Mouse (Mus musculus): ENCODE measurements around the gene Tnpo3. TPM values are rescaled to one million over a fixed set of nuclear protein-coding genes. Genes with fewer than 3 reads are reported as not detected.
"Not testable (repeated sequence)": the region's sequence is repeated elsewhere in the genome, so short reads cannot be mapped to it uniquely, and the experiment has no call there.

The Tnpo3 gene
- polyA plus RNA-seq, 1 experiment from 2014 or later = 127 TPM

DNA sequence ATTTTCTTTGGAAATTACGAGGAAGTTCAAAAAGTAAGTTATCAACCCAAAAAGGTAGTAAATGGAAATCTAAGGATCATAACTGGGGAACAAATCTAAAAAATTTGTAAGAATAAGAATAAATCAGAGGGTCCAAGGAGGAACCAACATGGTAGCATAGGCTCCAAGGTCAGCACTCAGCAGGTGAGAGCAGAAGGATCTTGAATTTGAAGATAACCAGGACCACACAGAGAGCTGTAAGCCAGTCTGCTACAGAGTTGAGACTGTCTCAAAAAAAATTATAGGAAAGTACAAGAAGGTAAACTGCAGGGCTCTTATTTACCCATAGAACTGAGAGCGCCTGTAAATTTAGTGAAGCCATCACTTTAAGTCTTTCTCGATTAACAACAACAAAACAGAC, 28.5 kb downstream of the Tnpo3 start:
- Histone ChIP-seq H3K4me3 (no peak overlapping the region), H3K36me3 (replicated peaks) (peaks cover 96% of the 10 kb centered on the region), H3K27me3 (ENCODE audit: poor library complexity, severe bottlenecking) (no peaks in the 10 kb centered on the region), H3K9me3 (peaks cover 5% of the 10 kb centered on the region), H3K27ac (no peak overlapping the region), H3K4me1 (no peaks in the 10 kb centered on the region)
- WGBS = 94% methylated on average over 3 of the region's 3 CpGs
- DNase-seq (ENCODE audit: extremely low spot score, low spot score) = no peak

DNA sequence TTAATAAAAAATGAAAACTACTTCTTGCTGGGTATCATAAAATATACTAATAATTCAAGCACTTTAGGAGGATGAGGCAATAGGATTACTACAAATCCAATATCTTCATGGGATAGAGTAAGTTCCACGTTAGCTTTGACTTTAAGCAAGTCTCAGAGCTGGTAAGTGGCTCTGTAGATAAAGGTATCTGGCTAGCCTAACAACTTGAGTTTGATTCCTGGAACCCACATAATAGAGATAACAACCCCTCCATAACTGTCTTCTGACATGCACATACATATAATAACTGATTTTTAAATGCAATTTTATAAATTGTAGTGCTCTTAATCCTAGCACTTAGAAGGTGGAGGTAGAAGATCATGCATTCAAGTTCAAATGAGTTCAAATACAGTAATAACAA, 28.9 kb downstream of the Tnpo3 start:
- Histone ChIP-seq H3K4me3 (no peak overlapping the region), H3K36me3 (replicated peaks) (peaks cover 96% of the 10 kb centered on the region), H3K27me3 (ENCODE audit: poor library complexity, severe bottlenecking) (no peaks in the 10 kb centered on the region), H3K9me3 (peaks cover 5% of the 10 kb centered on the region), H3K4me1 (no peaks in the 10 kb centered on the region), H3K27ac (no peak overlapping the region)
- DNase-seq (ENCODE audit: extremely low spot score, low spot score) = no peak
- WGBS = 82% methylated on average over 1 of the region's 1 CpGs

DNA sequence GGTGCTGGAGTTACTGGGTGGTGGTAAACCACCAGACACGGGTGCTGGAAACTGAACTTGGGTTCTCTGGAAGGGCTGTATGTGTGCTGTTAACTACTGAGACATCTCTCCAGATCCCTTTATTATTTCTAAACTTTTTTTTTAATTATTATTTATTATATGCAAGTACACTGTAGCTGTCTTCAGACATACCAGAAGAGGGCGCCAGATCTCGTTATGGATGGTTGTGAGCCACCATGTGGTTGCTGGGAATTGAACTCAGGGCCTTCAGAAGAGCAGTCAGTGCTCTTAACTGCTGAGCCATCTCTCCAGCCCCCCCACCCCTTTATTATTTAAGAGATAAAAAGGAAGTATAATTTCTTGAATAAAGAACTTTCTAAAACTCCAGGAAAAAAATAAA, 33.3 kb downstream of the Tnpo3 start:
- WGBS = 89% methylated on average over 3 of the region's 3 CpGs
- not testable (repeated sequence) for H3K4me1 ChIP-seq; DNase-seq (ENCODE audit: extremely low spot score, low spot score); H3K4me3 ChIP-seq; H3K27ac ChIP-seq; H3K9me3 ChIP-seq; H3K27me3 ChIP-seq (ENCODE audit: poor library complexity, severe bottlenecking)
- H3K36me3 ChIP-seq (replicated peaks) = peaks cover 100% of the 10 kb centered on the region

DNA sequence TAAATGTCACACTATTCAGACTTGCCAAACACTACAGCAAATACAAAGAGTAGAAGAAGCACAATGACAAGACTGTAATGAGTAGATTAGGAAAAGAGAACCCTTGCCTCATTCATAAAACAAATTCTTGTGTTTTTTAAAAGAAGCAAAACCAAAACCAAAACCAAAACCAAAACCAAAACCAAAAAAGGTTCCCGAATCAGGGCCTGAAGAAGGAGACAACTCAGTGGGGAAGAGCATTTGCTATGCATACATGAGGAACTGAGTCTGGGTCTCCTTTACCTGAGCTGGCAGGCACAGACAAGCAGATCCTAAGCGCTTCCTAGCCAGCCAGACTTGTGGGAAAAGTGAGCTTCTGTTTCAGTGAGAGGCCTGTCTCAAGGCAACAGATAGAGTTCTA, 52.6 kb downstream of the Tnpo3 start:
- Histone ChIP-seq H3K27me3 (ENCODE audit: poor library complexity, severe bottlenecking) (no peaks in the 10 kb centered on the region), H3K9me3 (no peaks in the 10 kb centered on the region), H3K4me3 (no peak overlapping the region)

GRCm38 (mm10) chr6:29552526-29552925, 57.2 kb downstream of the Tnpo3 start:
- Histone ChIP-seq H3K27ac (no peak overlapping the region), H3K9me3 (no peaks in the 10 kb centered on the region), H3K4me1 (no peaks in the 10 kb centered on the region), H3K27me3 (ENCODE audit: poor library complexity, severe bottlenecking) (no peaks in the 10 kb centered on the region), H3K4me3 (no peak overlapping the region), H3K36me3 (replicated peaks) (peaks cover 97% of the 10 kb centered on the region)
- DNase-seq (ENCODE audit: extremely low spot score, low spot score) = no peak
- WGBS = 91% methylated on average over 2 of the region's 2 CpGs

More for the DNA sequence above, 52.6 kb downstream of the Tnpo3 start:
- Histone ChIP-seq H3K4me1 (no peaks in the 10 kb centered on the region), H3K27ac (no peak overlapping the region), H3K36me3 (replicated peaks) (peaks cover 99% of the 10 kb centered on the region)
- no peak for DNase-seq (ENCODE audit: extremely low spot score, low spot score)
- WGBS = 92% methylated on average over 2 of the region's 2 CpGs

DNA sequence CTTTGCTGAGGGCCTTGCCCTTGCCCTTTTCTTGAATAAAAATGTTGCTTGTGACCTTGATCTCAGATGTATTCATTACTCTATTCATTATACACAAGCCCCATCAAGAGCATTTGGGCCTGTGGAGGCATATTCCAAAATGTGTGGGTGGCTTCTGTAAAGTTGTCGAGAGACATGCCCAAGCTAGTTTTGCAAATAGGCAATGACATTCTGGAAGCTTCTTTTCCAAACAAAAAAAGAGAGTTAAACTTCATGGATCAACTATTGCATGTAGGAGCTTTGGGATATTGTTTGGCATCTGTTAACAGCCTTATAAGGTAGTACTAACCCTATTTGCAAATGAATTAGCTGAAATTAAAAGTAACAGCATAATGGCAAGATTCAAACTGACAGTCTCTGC, 61.6 kb downstream of the Tnpo3 start:
- H3K9me3 ChIP-seq = peaks cover 8% of the 10 kb centered on the region; the same call in 1 of the 2 replicates
- H3K4me3 ChIP-seq = no peak overlapping the region
- H3K4me1 ChIP-seq = no peaks in the 10 kb centered on the region
- peaks cover 97% of the 10 kb centered on the region for H3K36me3 ChIP-seq (replicated peaks)
- 93% methylated on average over 1 of the region's 1 CpGs for WGBS
- no peak overlapping the region for H3K27ac ChIP-seq
- H3K27me3 ChIP-seq (ENCODE audit: poor library complexity, severe bottlenecking) = no peaks in the 10 kb centered on the region
- DNase-seq (ENCODE audit: extremely low spot score, low spot score) = no peak

DNA sequence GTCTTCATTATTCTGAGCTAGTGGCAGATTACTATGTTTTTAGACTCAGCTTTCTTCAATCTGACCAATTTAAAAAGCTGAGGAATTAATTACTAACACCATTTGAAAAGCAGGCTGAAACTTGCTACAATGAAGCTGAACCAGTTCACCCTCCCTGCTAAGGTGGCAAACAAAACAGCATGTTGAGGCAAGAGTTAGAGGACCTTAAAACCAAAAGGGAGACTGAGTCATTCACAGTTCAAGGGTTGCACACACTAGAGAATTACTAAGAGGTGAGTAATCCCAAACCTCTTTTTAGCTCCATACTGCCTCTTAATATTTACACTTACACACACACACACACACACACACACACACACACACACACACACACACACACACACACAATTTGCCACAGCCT, 62.1 kb downstream of the Tnpo3 start:
- Histone ChIP-seq H3K4me3 (no peak overlapping the region), H3K9me3 (peaks cover 8% of the 10 kb centered on the region; the same call in 1 of the 2 replicates), H3K36me3 (replicated peaks) (peaks cover 97% of the 10 kb centered on the region), H3K4me1 (no peaks in the 10 kb centered on the region), H3K27ac (no peak overlapping the region), H3K27me3 (ENCODE audit: poor library complexity, severe bottlenecking) (no peaks in the 10 kb centered on the region)
- no peak for DNase-seq (ENCODE audit: extremely low spot score, low spot score)

DNA sequence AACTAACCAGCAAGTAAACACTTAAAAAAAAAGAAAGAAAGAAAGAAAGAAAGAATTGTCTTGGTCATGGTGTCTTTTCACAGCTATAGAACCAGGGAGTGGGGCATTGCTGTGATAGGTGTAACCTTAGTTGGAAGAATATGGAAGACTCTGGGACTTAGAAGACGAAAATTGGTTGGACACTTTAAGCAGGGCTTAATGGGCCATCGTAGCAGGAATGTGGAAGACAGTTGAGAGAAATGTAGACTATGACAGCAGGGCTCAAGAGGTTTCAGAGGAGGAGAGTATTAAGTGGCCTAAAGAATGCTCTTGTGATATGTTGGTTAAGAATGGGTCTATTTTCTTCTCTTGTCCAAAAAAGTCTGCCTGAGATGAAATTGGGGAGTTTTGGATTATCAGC, 64.1 kb downstream of the Tnpo3 start:
- peaks cover 96% of the 10 kb centered on the region for H3K36me3 ChIP-seq (replicated peaks)
- H3K4me1 ChIP-seq = no peaks in the 10 kb centered on the region
- no peaks in the 10 kb centered on the region for H3K27me3 ChIP-seq (ENCODE audit: poor library complexity, severe bottlenecking)
- DNase-seq (ENCODE audit: extremely low spot score, low spot score) = no peak
- H3K27ac ChIP-seq = no peak overlapping the region
- 92% methylated on average over 2 of the region's 2 CpGs for WGBS
- no peak overlapping the region for H3K4me3 ChIP-seq
- peaks cover 8% of the 10 kb centered on the region; the same call in 1 of the 2 replicates for H3K9me3 ChIP-seq

- Histone ChIP-seq H3K36me3 (replicated peaks) (peaks cover 74% of the 10 kb centered on the region), H3K27me3 (ENCODE audit: poor library complexity, severe bottlenecking) (no peaks in the 10 kb centered on the region), H3K27ac (no peak overlapping the region), H3K4me3 (no peak overlapping the region), H3K4me1 (no peaks in the 10 kb centered on the region), H3K9me3 (peaks cover 8% of the 10 kb centered on the region; the same call in 1 of the 2 replicates)
- no peak for DNase-seq (ENCODE audit: extremely low spot score, low spot score)
- WGBS = 94% methylated on average over 1 of the region's 1 CpGs
Measured at GRCm38 (mm10) chr6:29540956-29541355, 68.7 kb downstream of the Tnpo3 start.

GRCm38 (mm10) chr6:29540223-29540622, 69.5 kb downstream of the Tnpo3 start:
- Histone ChIP-seq H3K27me3 (ENCODE audit: poor library complexity, severe bottlenecking) (no peaks in the 10 kb centered on the region), H3K27ac (no peak overlapping the region), H3K9me3 (peaks cover 3% of the 10 kb centered on the region; the same call in 1 of the 2 replicates), H3K4me3 (no peak overlapping the region), H3K4me1 (no peaks in the 10 kb centered on the region), H3K36me3 (replicated peaks) (peaks cover 67% of the 10 kb centered on the region)
- 92% methylated on average over 6 of the region's 6 CpGs for WGBS
- DNase-seq (ENCODE audit: extremely low spot score, low spot score) = no peak

- Histone ChIP-seq H3K36me3 (replicated peaks) (peaks cover 60% of the 10 kb centered on the region), H3K27me3 (ENCODE audit: poor library complexity, severe bottlenecking) (no peaks in the 10 kb centered on the region)
- WGBS = 90% methylated on average over 8 of the region's 8 CpGs
Measured at GRCm38 (mm10) chr6:29539502-29539901, 70.2 kb downstream of the Tnpo3 start.

DNA sequence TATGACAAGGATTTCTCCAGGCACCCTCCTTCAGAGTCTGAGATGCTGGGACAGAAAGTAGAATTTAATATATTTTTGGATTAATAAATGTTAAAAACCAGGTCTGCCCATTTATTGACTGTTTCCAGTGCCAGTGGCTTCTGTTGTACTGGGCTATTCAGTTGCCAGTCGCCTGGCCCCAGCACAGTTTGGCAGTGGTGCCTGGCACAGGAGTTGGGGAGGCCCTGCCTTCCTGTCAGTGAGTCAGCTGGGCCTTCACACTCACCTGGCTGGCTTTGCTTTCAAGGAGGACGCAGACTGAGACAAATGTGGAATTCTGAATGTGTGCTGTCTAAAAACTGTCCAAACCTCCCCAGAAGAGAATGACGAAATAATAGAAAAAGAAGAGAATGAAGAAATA, 72.5 kb downstream of the Tnpo3 start:
- Histone ChIP-seq H3K27ac (no peak overlapping the region), H3K4me1 (no peaks in the 10 kb centered on the region), H3K4me3 (no peak overlapping the region), H3K9me3 (no peaks in the 10 kb centered on the region), H3K27me3 (ENCODE audit: poor library complexity, severe bottlenecking) (0 out of 2 replicates have a peak, but pooled peaks cover under 1% of the 10 kb centered on the region), H3K36me3 (replicated peaks) (peaks cover 37% of the 10 kb centered on the region)
- DNase-seq (ENCODE audit: extremely low spot score, low spot score) = no peak
- WGBS = 89% methylated on average over 3 of the region's 3 CpGs

More at GRCm38 (mm10) chr6:29539502-29539901, 70.2 kb downstream of the Tnpo3 start:
- H3K9me3 ChIP-seq = no peaks in the 10 kb centered on the region
- DNase-seq (ENCODE audit: extremely low spot score, low spot score) = no peak
- H3K4me1 ChIP-seq = no peaks in the 10 kb centered on the region
- no peak overlapping the region for H3K4me3 ChIP-seq
- no peak overlapping the region for H3K27ac ChIP-seq

DNA sequence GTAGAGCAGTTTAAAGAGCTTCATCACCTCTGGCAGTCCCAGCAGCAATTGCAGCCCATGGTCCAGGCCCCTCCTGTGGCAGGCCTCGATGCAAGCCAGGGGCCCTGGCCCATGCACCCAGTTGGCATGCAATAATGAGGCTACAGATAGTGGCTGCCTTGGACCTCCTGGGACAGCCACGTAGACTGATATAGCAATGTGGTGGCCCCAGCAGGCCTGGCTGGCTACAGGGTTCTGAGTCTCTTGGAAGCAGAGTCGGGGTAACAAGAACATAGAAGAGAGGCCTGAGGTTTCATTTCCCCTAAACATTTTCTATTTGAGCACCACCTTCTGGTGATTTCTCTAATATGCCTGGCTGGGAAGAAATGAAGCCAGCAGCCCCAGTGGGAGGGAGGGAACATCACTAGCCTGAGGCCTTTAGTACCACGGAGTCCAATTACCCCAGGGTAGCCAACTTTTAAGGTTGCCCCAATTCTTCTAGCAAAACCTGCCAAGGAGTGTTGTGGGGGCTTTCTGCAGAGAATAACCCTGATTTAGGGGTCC, 73.0 kb downstream of the Tnpo3 start:
- no peak overlapping the region for H3K27ac ChIP-seq
- DNase-seq (ENCODE audit: extremely low spot score, low spot score) = no peak
- WGBS = 79% methylated on average over 4 of the region's 4 CpGs
- H3K36me3 ChIP-seq (replicated peaks) = peaks cover 32% of the 10 kb centered on the region
- no peak overlapping the region for H3K4me3 ChIP-seq
- H3K27me3 ChIP-seq (ENCODE audit: poor library complexity, severe bottlenecking) = peaks cover 5% of the 10 kb centered on the region; the same call in 1 of the 2 replicates
- no peaks in the 10 kb centered on the region for H3K4me1 ChIP-seq
- no peaks in the 10 kb centered on the region for H3K9me3 ChIP-seq

DNA sequence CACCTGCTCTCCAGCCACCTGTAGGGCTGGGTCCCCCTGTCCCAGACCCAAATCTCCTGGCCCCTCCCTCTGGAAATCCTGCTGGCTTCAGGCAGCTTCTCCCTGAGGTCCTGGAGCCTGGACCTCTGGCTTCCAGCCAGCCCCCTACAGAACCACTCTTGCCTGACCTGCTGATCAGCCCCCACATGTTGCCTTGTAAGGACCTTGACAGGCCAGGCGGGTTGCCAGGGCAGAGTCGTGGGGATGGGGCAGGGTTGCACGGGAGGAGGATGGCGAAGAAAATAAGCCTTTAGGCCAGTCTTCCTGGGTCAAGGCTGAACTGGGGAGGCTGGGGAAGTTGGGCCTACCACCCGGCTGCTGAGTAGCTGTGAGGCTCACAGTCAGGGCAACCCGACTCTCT, 74.4 kb downstream of the Tnpo3 start:
- Histone ChIP-seq H3K9me3 (no peaks in the 10 kb centered on the region), H3K27me3 (ENCODE audit: poor library complexity, severe bottlenecking) (peaks cover 19% of the 10 kb centered on the region), H3K4me1 (no peaks in the 10 kb centered on the region), H3K27ac (no peak overlapping the region), H3K36me3 (replicated peaks) (peaks cover 20% of the 10 kb centered on the region), H3K4me3 (no peak overlapping the region)
- WGBS = 76% methylated on average over 6 of the region's 6 CpGs
- DNase-seq (ENCODE audit: extremely low spot score, low spot score) = no peak
